Mouse (Mus musculus) 3134 (cell line): Measurements from ENCODE around the gene Olfr1112.
"Not testable (repeated sequence)": the region's sequence is repeated elsewhere in the genome, so short reads cannot be mapped to it uniquely, and the experiment has no call there.

Experiments
- DNase-seq: peaks from one replicate; pipeline ENCODE4 v3.0.0-alpha.2; 2011; ENCODE audit warnings: low spot score; ENCODE audit not compliant: insufficient read length; ENCODE audit errors: extremely low read depth

The Olfr1112 gene

DNA sequence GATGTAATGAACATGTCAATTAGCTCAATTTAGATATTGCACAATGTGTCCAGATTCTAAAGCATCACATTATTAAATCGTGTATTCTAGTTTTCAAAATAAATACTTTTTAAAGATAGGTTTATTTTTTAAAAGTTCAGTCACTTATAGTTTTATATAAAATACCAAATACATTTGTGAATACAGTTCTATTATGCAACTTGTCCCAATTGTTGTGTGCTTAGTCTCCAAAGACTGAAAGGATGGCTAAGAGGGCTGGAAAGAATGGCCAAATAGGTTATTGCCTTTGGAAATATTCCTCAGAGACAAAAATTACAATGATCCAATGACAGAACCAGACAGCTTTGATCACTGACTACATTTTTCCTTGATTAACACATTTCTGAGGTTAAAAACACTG lies at the start of gene Olfr1112:
Gene Olfr1112, plus strand, starts transcription at position 301 of the 400 bp plus-strand sequence.
- no peak for DNase-seq

DNA sequence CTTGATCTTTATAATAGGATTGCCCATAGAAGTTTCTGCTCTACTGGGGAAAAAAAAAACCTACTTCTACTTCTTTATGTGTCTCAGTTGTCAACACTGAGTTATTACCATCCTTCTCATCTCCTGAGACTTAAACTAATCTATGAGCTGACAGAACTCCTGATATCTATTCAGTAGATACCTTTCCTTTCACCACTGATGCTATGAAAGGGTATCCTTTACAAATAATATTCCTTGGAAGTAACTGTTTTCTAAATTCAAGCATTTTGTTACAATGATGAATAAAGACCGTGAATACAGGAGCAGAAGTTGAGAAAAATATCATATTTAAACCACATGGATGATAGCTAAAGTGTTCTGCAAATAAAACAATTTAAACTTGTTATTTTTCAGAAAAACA lies 47.4 kb upstream of the Olfr1112 start, which contains the start of gene Olfr1110:
Gene Olfr1110, minus strand, starts transcription at position 101 of the 400 bp plus-strand sequence.
- no peak for DNase-seq

DNA sequence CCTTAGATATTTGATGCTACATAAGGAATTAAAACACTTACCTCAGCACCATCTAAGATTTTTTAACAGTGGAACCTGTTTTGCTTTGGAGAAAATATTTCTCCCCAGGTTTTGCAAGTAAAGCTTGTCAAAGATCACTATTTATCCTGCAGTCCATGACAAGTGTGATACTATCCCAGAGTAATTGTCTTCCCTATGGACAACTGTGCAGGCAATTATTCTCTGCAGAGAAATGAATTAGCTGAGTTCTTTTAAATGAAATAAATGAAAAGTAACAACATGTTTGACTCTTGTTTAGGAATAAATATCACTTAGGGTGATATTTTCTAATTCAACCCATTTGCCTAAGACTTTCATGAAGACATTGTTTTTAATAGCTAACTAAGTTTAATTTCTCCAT lies 35.1 kb upstream of the Olfr1112 start, which contains the start of gene Olfr1111:
Gene Olfr1111, minus strand, starts transcription at position 101 of the 400 bp plus-strand sequence.
- DNase-seq = no peak

DNA sequence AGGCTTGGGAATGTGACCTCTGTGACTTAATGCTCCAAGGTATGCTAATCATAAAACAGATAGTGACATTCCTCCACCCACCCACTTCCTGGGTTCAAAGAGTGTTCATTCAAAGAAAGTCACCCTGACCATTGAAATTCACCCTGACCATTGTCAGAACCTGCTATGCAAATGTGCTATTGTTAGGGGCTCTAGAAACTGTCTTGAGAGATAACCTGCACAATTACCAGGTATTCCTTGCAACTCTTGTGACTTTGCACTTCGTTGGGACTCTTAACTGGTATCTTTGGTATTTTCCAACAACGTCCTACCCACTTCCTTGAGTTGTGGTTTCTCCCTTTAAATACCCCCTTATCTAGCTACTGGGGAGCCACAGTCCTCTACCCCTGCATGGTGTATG lies 19.9 kb upstream of the Olfr1112 start:
- not testable (repeated sequence) for DNase-seq

GRCm38 (mm10) chr2:87208670-87209069 lies 21.1 kb downstream of the Olfr1112 start, which contains the start of gene Olfr1113:
TSS of gene Olfr1113 (plus strand) at chr2:87208970.
- no peak for DNase-seq
